In genomic region chr1:34600000-34600399, GRCm38 (mm10) we compare ENCODE assay signal across 25 mouse cellular contexts. TPM values are rescaled to one million over a fixed set of nuclear protein-coding genes. Genes with fewer than 3 reads are reported as not detected.
"Had no signal": no experiment of that assay in that cellular context is flagged by ENCODE, and none has a peak within 500 bp of the region (broad histone marks: within the 10 kb centered on the region; RNA-seq: fewer than 3 reads in every experiment).

No protein-coding gene starts in this region.

- DNase-seq: lung, adult 18-20 months; lung, embryonic 14.5 days; lung, postnatal 10 days; lung, postnatal 4 days; midbrain, embryonic 14.5 days; retina, postnatal 1 day; right cerebral cortex, adult 18-20 months; right cerebral cortex, postnatal 25 days; right cerebral cortex, postnatal 4 days; spleen, adult 18-20 months; thymus, adult 2 months; thymus, postnatal 25 days; thymus, postnatal 4 days had no signal

- ATAC-seq: midbrain, embryonic 16.5 days had no signal

- H3K4me1 ChIP-seq: midbrain, embryonic 10.5 days; midbrain, embryonic 12.5 days; neural tube, embryonic 13.5 days; neural tube, embryonic 15.5 days; stomach, embryonic 15.5 days had no signal

- H3K4me3 ChIP-seq: midbrain, embryonic 10.5 days; midbrain, embryonic 12.5 days; myocyte; neural tube, embryonic 13.5 days; neural tube, embryonic 15.5 days; stomach, embryonic 15.5 days had no signal

- H3K9ac ChIP-seq: lung, embryonic 14.5 days; midbrain, embryonic 12.5 days; neural tube, embryonic 13.5 days; neural tube, embryonic 15.5 days; stomach, embryonic 15.5 days had no signal

- H3K27ac ChIP-seq: midbrain, embryonic 10.5 days; midbrain, embryonic 12.5 days; neural tube, embryonic 13.5 days; neural tube, embryonic 15.5 days; stomach, embryonic 15.5 days; stomach, postnatal 0 days had no signal

- H3K4me2 ChIP-seq: lung, embryonic 14.5 days; midbrain, embryonic 12.5 days; neural tube, embryonic 13.5 days; neural tube, embryonic 15.5 days; stomach, embryonic 15.5 days had no signal

- H3K9me3 ChIP-seq: midbrain, embryonic 10.5 days; midbrain, embryonic 12.5 days; neural tube, embryonic 13.5 days; neural tube, embryonic 15.5 days; stomach, embryonic 15.5 days had no signal

- H3K36me3 ChIP-seq: midbrain, embryonic 10.5 days; stomach, embryonic 15.5 days had no signal

- H3K27me3 ChIP-seq: neural tube, embryonic 13.5 days; neural tube, embryonic 15.5 days; stomach, embryonic 15.5 days had no signal

RNA-seq across cellular contexts. Expression of gene Amer3, which starts 20.5 kb away (rescaled TPM):
- polyA plus RNA-seq: lung, embryonic 14.5 days; myocyte; small intestine, adult 2 months; thymus, adult 2 months had no signal

RNA-seq across cellular contexts. Expression of gene Prss40, which starts 39.3 kb away (rescaled TPM):
- polyA plus RNA-seq: lung, embryonic 14.5 days; lung, embryonic 16.5 days; midbrain, embryonic 10.5 days; midbrain, embryonic 12.5 days; midbrain, embryonic 14.5 days; myocyte; neural tube, embryonic 11.5 days; neural tube, embryonic 13.5 days; neural tube, embryonic 15.5 days; small intestine, adult 2 months; stomach, embryonic 15.5 days; thymus, adult 2 months; urinary bladder, adult 2 months had no signal
